Mouse (Mus musculus): ENCODE data around the gene Gm17334. TPM values are rescaled to one million over a fixed set of nuclear protein-coding genes. Genes with fewer than 3 reads are reported as not detected.

Gene Gm17334
- polyA plus RNA-seq, 1 experiment from 2014 or later, result 0.31 TPM

DNA sequence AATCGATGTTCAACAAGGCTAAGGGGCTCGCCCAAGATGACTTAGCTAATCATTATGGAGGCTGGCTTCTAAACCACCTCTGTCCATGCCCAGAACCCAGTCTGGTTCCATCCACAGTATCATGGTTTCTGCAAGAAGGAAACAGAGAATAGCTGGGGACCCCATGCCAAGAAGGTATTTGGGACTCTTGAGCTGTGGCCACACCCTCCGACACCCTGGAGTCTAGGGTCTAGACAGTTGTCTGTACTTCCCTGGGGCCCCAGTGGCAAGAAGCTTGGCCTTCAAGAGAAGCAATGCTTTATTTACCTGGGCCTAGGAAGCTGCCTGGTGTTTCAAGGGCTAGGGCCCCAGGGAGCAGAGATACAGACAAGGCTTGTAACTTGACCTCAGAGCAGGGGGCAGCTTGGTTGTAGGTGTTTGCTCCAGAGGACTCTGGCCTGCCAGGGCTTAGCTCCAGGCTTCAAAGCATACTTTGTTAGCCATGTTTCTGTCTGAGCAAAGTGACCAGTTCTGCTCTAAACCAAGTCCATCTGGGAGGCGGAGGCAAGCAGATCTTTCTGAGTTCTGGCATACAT, 8.3 kb upstream of the Gm17334 start:
- Histone ChIP-seq H3K4me3 (replicated peaks) (no peak overlapping the region), H3K9me3 (no peaks in the 10 kb centered on the region)
- WGBS, result 89% methylated on average over 4 of the region's 4 CpGs

DNA sequence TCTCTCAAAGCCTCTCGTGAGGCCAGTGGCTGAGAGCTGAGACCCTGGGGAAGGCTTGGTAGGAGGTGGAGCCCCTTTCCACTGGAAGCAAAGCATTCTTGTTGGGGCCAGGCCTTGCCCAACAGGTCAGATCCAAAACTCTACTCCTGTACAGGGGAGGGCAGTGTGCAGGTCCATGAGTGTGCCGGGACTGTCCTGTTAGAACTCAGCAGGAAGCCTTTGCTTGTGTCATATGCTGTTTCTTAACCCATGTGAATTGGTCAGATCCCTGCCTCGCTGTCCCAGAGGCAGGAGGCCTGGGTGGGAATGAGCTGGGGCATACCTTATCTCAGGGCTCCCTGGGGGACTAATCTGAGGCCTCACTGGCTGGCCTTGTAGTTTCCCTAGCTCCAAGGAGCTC, 7.3 kb upstream of the Gm17334 start:
- no peak overlapping the region for H3K4me2 ChIP-seq
- no peaks in the 10 kb centered on the region for H3K4me1 ChIP-seq (replicated peaks)
- H3K9ac ChIP-seq (replicated peaks), result no peak overlapping the region
- no peak overlapping the region for H3K27ac ChIP-seq
- no peak for ATAC-seq (ENCODE audit: insufficient number of reproducible peaks, insufficient read depth, low FRiP score, low TSS enrichment, low read depth)
- H3K4me3 ChIP-seq (replicated peaks), result no peak overlapping the region
- no peaks in the 10 kb centered on the region for H3K27me3 ChIP-seq
- no peaks in the 10 kb centered on the region for H3K9me3 ChIP-seq
- peaks cover 29% of the 10 kb centered on the region for H3K36me3 ChIP-seq
- 71% methylated on average over 3 of the region's 3 CpGs for WGBS

More for the DNA sequence above, 8.3 kb upstream of the Gm17334 start:
- H3K27ac ChIP-seq, result no peak overlapping the region
- no peak overlapping the region for H3K4me2 ChIP-seq
- peaks cover 21% of the 10 kb centered on the region; the same call in 1 of the 2 replicates for H3K36me3 ChIP-seq
- no peaks in the 10 kb centered on the region for H3K27me3 ChIP-seq
- no peak for ATAC-seq (ENCODE audit: insufficient number of reproducible peaks, insufficient read depth, low FRiP score, low TSS enrichment, low read depth)
- no peaks in the 10 kb centered on the region for H3K4me1 ChIP-seq (replicated peaks)
- no peak overlapping the region for H3K9ac ChIP-seq (replicated peaks)

DNA sequence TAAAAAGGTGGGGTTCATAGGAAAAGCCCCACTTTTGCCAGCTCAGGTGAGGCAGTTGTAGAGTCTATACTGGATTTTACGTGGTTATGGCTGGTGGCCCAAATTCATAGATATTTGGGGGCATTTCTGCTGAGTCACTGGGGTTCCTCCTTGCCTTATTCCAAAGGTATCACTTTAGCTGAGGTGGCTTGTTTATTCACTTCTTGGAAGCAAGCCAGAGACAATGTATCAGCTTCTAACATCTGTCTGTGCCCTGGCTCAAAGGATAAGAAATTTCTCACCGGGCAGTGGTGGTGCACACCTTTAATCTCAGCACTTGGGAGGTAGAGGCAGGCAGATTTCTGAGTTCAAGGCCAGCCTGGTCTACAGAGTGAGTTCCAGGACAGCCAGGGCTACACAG, 6.8 kb upstream of the Gm17334 start:
- no peak for ATAC-seq (ENCODE audit: insufficient number of reproducible peaks, insufficient read depth, low FRiP score, low TSS enrichment, low read depth)
- Histone ChIP-seq H3K4me3 (replicated peaks) (no peak overlapping the region), H3K4me2 (no peak overlapping the region), H3K9ac (replicated peaks) (no peak overlapping the region), H3K36me3 (peaks cover 33% of the 10 kb centered on the region), H3K9me3 (no peaks in the 10 kb centered on the region), H3K27me3 (no peaks in the 10 kb centered on the region), H3K27ac (no peak overlapping the region), H3K4me1 (replicated peaks) (no peaks in the 10 kb centered on the region)
- WGBS, result 86% methylated on average over 2 of the region's 2 CpGs

DNA sequence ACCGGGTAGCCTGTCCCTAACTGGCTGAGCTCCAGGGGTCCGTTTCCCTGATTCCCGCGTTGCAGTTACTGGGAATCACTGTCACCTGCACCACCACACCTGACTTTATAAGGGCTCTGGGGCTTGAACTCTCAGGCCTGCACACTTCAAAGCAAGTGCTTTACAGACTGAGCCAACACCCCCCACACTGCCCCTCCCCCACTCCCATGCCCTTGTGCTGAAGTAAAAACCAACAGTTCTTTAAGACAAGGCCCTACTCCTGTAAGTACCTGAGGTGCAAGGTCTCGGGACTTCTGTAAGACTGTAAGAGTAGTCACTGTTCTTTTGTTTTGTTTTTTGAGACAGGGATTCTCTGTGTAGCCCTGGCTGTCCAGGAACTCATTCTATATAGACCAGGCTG, 5.5 kb upstream of the Gm17334 start:
- no peaks in the 10 kb centered on the region for H3K9me3 ChIP-seq
- H3K4me2 ChIP-seq, result no peak overlapping the region
- H3K27ac ChIP-seq, result no peak overlapping the region
- no peaks in the 10 kb centered on the region for H3K4me1 ChIP-seq (replicated peaks)
- H3K27me3 ChIP-seq, result no peaks in the 10 kb centered on the region
- 76% methylated on average over 5 of the region's 5 CpGs for WGBS
- H3K4me3 ChIP-seq (replicated peaks), result no peak overlapping the region
- H3K9ac ChIP-seq (replicated peaks), result no peak overlapping the region
- ATAC-seq (ENCODE audit: insufficient number of reproducible peaks, insufficient read depth, low FRiP score, low TSS enrichment, low read depth), result no peak
- H3K36me3 ChIP-seq, result peaks cover 46% of the 10 kb centered on the region

DNA sequence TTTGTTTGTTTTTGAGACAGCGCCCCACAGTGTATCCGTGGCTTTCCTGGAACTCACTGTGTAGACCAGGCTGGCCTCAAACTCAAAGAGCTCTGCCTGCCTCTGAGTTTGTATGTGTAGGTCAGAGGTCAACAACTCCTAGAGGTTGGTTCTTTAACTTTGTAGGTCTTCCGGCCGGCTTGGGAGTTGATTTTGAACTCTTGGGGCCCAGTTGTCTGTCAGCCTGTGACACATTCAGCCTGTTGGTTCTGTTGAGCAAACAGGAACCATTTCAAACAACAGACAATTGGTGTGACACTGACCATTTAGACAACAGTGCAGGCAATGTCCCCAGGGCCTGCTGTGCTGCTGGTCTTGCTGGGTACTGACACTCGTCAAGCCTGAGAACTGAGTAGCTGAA, 4.7 kb upstream of the Gm17334 start:
- Histone ChIP-seq H3K4me3 (replicated peaks) (no peak overlapping the region), H3K27ac (no peak overlapping the region), H3K4me2 (no peak overlapping the region), H3K9ac (replicated peaks) (no peak overlapping the region), H3K4me1 (replicated peaks) (no peaks in the 10 kb centered on the region), H3K9me3 (no peaks in the 10 kb centered on the region), H3K36me3 (peaks cover 48% of the 10 kb centered on the region), H3K27me3 (no peaks in the 10 kb centered on the region)
- 80% methylated on average over 5 of the region's 5 CpGs for WGBS
- no peak for ATAC-seq (ENCODE audit: insufficient number of reproducible peaks, insufficient read depth, low FRiP score, low TSS enrichment, low read depth)

DNA sequence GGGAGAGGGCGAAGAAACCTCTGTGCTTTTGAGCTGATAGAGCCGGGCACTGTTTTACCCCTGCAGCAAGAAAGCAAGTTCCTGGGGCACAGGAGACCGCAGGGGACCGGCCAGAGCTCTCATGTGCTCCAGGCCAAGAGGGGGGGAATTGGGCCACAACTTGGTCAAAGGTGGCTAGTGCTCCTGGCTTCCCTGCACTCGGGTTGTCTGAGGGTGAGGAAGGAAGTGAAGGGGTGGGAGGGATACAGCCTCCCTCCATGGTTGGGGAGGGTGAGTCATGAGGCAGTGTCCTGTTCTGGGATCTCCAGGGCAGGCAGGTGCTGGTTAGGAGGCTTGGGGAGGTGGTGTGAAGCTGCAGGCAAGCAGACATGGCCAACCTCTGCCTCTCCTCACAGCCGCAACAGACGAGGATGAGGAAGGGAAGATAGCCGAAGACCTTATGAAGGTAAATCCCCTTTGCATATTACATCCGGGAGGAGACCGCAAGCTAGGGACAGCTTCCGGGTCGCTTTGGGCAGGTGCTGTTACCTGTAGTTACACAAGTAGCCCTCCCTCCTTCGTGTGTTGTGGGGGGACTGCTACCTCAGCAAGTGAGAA, 1.8 kb upstream of the Gm17334 start:
- Histone ChIP-seq H3K36me3 (peaks cover 48% of the 10 kb centered on the region), H3K4me3 (replicated peaks) (no peak overlapping the region), H3K9me3 (no peaks in the 10 kb centered on the region), H3K27ac (no peak overlapping the region), H3K4me2 (no peak overlapping the region), H3K9ac (replicated peaks) (no peak overlapping the region), H3K4me1 (replicated peaks) (peaks cover 6% of the 10 kb centered on the region; the same call in 1 of the 2 replicates), H3K27me3 (peaks cover 6% of the 10 kb centered on the region; the same call in 1 of the 2 replicates)
- ATAC-seq (ENCODE audit: insufficient number of reproducible peaks, insufficient read depth, low FRiP score, low TSS enrichment, low read depth), result no peak
- WGBS, result 90% methylated on average over 13 of the region's 13 CpGs

DNA sequence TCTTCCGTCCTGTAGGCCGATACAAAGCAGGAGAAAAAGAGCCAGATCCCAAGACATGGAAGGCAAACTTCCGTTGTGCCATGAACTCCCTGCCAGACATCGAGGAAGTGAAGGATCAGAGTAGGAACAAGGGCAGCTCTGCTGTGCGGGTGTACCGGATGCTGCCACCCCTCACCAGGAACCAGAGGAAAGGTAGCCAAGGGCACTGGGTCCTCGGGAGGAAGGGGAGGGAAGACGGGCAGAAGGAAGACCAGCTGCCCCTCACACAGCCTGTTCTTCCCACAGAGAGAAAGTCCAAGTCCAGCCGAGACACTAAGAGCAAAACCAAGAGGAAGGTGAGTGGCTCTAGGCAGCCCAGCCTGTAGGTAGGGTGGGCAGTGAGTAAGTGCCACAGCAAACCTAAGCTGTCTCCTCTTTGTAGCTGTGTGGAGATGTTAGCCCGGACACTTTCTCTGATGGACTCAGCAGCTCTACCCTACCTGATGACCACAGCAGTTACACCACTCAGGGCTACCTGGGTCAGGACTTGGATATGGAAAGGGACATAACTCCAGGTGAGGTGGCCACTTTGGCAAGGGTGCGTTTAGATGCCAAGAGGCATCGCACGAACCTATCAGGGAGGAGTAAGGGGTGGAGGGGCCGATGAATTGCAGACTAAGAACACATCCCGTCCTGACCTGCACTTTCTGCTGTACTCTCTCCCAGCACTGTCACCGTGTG, 814 bp upstream of the Gm17334 start:
- Histone ChIP-seq H3K9ac (replicated peaks) (no peak overlapping the region), H3K27me3 (peaks cover 10% of the 10 kb centered on the region; the same call in 1 of the 2 replicates), H3K9me3 (no peaks in the 10 kb centered on the region), H3K4me2 (no peak overlapping the region), H3K4me1 (replicated peaks) (peaks cover 12% of the 10 kb centered on the region), H3K27ac (no peak overlapping the region), H3K36me3 (peaks cover 45% of the 10 kb centered on the region), H3K4me3 (replicated peaks) (no peak overlapping the region)
- WGBS, result 92% methylated on average over 16 of the region's 16 CpGs
- no peak for ATAC-seq (ENCODE audit: insufficient number of reproducible peaks, insufficient read depth, low FRiP score, low TSS enrichment, low read depth)

DNA sequence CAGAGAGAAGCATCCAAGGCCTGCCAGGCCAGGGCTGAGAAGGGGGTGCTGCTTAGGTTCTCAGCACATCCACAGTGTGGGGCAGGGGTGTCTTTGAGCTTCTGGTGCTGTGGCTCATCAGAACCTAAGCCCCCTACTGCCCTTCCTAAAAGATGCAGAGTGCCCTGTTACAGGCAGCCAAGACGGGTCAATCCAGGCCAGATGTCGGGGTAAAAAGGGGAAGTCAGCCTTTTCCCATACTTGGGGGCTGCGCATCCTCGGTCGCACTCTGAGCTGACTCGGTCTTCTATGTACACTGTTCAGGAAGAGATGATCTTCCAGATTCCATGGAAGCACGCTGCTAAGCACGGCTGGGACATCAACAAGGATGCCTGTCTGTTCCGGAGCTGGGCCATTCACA, 451 bp downstream of the Gm17334 start:
- H3K36me3 ChIP-seq, result peaks cover 39% of the 10 kb centered on the region
- H3K4me2 ChIP-seq, result no peak overlapping the region
- peaks cover 12% of the 10 kb centered on the region for H3K4me1 ChIP-seq (replicated peaks)
- H3K27me3 ChIP-seq, result peaks cover 16% of the 10 kb centered on the region; the same call in 1 of the 2 replicates
- no peak for ATAC-seq (ENCODE audit: insufficient number of reproducible peaks, insufficient read depth, low FRiP score, low TSS enrichment, low read depth)
- 78% methylated on average over 9 of the region's 9 CpGs for WGBS
- H3K27ac ChIP-seq, result no peak overlapping the region
- no peak overlapping the region for H3K4me3 ChIP-seq (replicated peaks)
- H3K9ac ChIP-seq (replicated peaks), result no peak overlapping the region
- H3K9me3 ChIP-seq, result no peaks in the 10 kb centered on the region

DNA sequence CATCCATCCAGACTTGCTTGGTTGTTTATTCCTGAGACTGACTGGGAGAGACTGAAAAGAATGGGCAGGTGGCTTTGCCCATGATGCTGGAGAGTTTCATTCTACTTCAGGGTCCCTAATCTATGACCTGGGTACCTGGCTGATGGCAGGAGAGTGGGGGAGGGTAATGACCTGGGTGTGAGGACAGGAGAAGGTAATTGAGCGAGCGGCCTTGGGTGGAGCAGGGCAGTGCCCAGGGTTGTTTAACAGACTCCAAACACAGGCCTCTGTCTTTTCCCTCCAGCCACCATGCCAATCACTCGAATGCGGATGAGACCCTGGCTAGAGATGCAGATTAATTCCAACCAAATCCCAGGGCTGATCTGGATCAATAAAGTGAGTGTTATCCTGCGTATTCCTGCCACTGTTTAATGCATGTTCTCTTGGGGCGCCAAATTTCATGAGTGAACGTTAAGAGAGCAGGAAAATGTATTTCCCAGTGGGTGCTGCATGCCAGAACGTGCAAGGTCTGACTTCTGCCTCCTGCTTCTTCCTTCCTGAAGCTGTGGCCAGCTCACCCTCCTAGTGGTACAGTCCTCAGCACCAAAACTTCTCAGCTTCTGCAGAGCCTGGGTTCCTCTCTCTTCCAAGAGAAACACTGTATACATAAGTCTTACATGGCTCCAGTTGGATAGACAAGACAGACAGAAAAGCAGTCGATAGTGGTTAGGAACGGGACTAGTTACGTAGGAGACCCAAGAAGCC, 1.8 kb downstream of the Gm17334 start:
- H3K27ac ChIP-seq, result no peak overlapping the region
- peaks cover 12% of the 10 kb centered on the region for H3K4me1 ChIP-seq (replicated peaks)
- peaks cover 18% of the 10 kb centered on the region; the same call in 1 of the 2 replicates for H3K27me3 ChIP-seq
- ATAC-seq (ENCODE audit: insufficient number of reproducible peaks, insufficient read depth, low FRiP score, low TSS enrichment, low read depth), result no peak
- no peaks in the 10 kb centered on the region for H3K9me3 ChIP-seq
- WGBS, result 88% methylated on average over 11 of the region's 11 CpGs
- H3K9ac ChIP-seq (replicated peaks), result no peak overlapping the region
- peak overlapping the region; percentile 79; the same call in 1 of the 2 replicates for H3K4me3 ChIP-seq (replicated peaks)
- peaks cover 26% of the 10 kb centered on the region for H3K36me3 ChIP-seq
- peak overlapping the region; percentile 81 for H3K4me2 ChIP-seq

DNA sequence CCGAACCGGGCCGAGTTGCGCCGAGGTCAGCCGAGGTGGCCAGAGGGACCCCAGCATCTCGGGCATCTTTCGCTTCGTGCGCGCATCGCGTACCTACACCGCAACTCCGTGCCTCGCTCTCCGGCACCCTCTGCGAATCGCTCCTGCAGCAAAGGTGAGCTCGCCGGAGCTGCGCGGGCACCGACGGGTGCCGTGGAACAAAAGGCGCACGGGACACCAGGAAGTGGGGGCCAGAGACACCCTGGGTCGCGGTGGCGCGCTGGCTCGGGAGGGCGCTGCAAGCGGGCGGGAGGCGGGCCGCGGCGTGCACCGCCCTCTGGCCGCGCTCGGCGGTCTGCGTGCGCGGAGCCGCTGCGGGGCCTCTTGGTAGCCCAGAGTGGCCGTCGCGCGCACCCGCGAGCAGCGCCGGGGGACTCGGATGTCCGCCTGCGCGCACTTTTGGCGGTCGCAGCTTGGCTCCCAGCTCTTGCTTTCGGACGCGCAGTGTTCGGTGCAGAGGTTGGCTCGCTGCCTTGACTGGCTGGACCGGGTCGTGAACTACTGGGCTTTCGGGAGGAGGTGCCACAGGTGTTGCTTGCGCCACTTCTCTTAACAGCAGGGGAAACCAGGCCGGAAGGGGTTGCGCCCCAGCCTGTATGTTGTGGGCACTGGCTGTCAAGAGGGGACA, 2.7 kb downstream of the Gm17334 start:
- H3K27me3 ChIP-seq, result peaks cover 18% of the 10 kb centered on the region; the same call in 1 of the 2 replicates
- H3K36me3 ChIP-seq, result peaks cover 20% of the 10 kb centered on the region
- peak overlapping the region; percentile 81 for H3K4me2 ChIP-seq
- peak overlapping the region; percentile 79 for H3K4me3 ChIP-seq (replicated peaks)
- ATAC-seq (ENCODE audit: insufficient number of reproducible peaks, insufficient read depth, low FRiP score, low TSS enrichment, low read depth), result peak; percentile 71
- peaks cover 12% of the 10 kb centered on the region for H3K4me1 ChIP-seq (replicated peaks)
- H3K9me3 ChIP-seq, result no peaks in the 10 kb centered on the region
- H3K27ac ChIP-seq, result peak overlapping the region; percentile 51
- WGBS, result under 1% methylated on average over 75 of the region's 75 CpGs
- peak overlapping the region; percentile 75 for H3K9ac ChIP-seq (replicated peaks)
